Mouse (Mus musculus) liver, adult 2 months (tissue): ENCODE results near the gene Mmp27.

Source experiments
- CTCF ChIP-seq: fragments of 200-500 bp; IDR thresholded peaks from 2 replicates; pipeline ENCODE4 v1.5.1; 2011; ENCODE audit warnings: low read depth, low read length, control low read depth
- POLR2A ChIP-seq: fragments of 200-500 bp; IDR thresholded peaks from 2 replicates; pipeline ENCODE4 v1.6.1; 2011; ENCODE audit warnings: low read length, control low read depth; ENCODE audit not compliant: insufficient read depth; ENCODE audit errors: extremely low read depth

DNA sequence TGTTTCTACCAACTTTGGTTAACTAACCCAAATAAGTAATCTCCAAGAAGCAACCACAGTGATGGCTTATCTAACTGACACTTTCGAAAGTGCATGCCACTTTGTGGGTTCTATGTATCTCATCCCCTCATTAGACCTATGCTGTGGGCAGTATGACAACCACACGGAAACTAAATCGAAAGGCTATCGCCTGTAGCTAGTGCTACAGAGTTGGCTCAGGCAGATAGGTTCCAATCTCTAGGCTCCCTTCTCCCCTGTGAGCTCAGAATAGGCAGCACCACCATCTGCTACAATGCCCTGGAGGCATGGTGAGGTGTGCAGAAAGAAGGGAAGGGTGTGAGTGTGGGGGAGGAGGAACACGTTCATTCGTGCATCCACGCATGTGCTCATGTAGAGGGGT lies 992 bp downstream of the Mmp27 start:
- TF ChIP-seq POLR2A (no peak), CTCF (no peak)
